Mouse (Mus musculus): ENCODE data around the gene Bdh2.

The Bdh2 gene

DNA sequence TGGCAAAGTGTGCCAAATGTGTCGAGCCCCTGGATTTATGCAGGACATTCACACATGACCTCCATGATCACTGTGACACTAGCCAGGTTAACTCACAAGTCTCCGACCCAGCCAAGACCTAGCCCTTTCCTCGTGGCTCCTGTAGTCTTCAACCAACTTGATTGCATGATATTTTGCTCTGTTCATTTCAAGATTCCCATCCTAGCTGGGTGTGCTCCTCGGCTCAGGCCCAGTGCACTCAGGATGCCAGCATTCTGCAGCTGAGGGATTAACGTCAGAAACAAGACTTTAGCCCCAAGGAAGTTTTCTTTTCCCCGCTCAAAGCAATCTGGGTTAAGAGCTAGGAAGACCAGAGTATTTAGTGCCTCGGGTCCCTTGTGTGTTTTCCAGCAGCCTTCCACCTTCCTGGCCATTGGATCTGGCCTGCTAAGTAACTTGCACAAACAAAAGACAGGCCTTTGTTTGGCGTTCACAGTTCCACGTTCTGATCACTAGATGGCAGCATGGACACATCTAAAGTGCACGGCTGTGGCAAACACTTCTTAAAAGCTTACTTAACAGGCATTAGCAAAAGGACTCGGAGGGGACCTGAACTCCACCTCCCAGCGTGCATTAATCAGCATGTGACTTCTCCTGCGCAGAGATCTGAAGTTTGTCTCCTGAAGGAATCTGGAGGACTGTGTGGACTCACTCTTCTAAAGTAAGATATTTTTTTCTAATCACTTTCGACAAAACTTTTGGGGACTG is at the start of gene Bdh2:
Gene Bdh2 (plus strand): TSS at position 553 of the 747 bp plus-strand sequence.
- DNase-seq: peak; percentile 82 to 86

DNA sequence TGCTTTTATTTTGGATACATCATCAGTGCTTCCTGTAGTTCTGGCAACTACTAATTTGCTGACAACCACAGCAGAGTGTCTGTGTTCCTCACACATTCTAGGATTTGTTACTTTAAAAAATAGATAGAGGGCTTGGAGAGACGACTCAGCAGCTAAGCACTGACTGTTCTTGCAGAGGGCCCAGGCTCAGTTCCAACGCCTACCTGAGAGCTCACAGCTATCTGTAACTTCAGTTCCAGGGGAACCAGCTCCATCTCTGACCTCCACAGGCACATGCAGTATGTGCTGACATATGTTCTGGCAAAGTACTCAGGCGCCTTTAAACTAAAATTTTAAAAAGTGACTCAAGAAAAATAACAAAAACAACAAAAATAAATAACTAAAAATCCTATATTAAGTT is 49.0 kb upstream of the Bdh2 start:
- no peak for DNase-seq

DNA sequence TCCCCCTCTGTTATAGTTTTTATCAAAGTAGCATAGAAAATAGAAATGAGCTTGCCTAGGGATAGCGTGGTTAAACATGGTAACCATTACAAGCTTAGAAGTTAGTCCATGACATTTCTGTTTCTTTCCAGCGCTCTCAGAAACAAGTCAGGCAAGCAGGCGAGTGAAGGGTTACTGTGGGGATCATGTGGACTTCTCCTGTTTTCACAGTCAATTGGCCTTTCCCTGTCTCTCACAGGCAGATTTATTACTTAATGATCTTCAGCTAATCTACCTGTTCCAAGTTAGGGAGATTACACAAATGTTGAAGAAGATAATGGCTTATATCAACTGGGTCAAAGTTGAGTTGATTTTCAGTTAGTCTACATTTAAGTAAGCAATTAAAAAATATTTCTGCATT is 48.6 kb upstream of the Bdh2 start:
- DNase-seq: no peak

DNA sequence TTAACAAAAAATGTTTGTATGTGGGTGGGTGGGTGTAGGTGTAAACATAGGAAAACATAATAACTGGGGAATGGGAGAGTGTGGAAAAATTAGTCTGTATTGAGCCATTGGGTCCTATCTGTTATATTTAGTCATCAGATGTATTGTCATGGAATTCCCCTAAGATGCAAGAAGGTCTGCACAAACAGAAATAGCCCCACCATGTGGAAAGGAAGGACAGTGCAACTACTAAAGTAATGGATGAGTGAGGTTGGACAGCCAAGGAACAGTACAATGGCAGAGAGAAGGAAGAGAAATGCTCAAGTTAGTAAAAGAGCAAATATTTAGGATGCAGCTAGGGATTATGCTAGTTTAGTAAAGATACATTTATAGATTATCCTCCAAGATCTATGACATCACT is 35.3 kb upstream of the Bdh2 start:
- DNase-seq: no peak

DNA sequence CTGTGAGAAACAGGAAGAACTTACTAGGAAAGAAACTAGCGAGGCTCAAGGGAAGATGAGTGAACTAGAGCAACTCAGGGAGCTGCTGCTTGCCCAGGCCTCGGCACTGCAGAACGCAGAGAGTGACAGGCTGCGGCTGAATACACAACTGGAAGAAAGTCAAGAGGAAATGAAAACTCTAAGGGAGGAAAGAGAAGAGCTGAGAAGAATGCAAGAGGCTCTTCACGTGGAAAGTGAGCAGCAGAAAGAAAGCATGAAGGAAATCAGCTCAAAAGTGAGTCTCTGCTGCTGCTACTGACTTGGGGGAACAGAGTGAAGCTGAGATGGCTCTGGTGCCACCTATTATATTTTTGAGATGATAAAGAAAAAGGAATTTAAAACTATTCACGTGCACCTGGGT is 34.2 kb upstream of the Bdh2 start:
- no peak for DNase-seq

DNA sequence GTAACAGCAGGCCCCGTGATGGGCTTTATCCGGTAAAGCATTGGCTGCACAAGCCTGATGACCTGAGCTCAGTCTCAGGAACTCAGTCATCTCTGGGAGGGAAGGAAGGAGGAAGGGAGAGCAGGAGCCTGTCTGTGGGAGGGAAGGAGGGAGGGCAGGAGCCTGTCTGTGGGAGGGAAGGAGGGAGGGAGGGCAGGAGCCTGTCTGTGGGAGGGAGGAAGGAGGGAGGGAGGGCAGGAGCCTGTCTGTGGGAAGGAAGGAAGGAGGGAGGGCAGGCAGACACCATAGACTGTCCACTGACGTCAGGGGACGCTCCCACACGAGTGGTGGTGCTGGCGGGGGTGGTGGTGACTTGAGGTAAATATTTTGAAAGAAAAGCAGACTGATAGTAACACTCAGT is 31.9 kb upstream of the Bdh2 start:
- DNase-seq: no peak

DNA sequence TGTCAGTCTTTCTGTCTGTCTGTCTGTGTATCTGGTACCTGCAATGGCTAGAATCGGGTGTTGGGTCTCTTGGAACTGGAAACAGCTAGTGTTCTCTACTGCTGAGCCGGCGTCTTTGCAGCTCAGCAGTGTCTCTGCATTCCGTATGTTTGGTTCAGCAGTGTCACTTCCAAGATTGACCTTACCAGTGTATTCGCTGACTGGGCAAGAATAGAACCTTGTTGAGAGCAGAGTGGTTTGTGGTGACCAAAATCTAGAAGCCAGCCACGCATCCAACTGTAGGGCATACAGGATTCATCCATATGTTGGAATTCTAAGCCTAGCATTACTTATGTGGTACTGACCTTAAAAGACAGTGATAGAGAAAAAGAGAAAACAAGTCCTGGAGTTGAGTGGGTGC is 29.2 kb upstream of the Bdh2 start:
- DNase-seq: no peak

DNA sequence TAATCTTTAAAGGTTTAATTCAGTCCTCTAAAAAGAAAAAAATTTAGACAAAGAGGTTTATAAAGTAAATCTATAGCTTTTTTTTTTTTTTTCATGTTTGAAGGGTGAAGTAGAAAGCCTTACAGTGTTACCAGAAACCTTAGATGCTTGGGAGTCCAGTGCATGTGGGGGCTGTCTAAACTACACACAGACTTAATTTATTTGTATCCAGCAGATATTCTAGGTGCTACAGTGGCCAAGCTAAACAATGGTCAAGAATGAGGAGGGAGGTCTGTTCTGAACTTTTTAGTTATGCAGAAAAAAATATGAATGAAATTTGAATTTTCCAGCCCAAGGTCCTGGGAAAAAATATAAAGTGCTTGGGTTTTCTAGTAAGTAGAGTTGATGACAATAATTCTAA is 26.2 kb upstream of the Bdh2 start:
- no peak for DNase-seq

DNA sequence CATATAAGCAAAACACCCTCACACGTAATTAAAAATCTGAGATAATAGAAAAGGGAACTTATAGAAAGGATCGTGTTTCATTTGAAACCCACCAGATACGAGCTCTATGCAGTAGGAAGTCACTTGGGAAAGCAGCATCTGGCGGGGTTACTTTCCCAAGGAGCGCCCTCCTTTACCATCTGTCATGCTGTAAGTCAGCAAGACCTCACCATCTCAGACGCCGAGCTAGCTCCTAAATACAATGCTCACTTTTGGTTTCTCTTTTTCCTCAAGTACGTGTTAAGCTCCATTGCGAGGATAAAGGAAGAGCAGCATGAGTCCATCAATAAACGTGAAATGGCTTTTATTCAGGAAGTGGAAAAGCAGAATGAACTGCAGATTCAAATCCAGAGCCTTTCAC is 22.1 kb upstream of the Bdh2 start:
- no peak for DNase-seq

DNA sequence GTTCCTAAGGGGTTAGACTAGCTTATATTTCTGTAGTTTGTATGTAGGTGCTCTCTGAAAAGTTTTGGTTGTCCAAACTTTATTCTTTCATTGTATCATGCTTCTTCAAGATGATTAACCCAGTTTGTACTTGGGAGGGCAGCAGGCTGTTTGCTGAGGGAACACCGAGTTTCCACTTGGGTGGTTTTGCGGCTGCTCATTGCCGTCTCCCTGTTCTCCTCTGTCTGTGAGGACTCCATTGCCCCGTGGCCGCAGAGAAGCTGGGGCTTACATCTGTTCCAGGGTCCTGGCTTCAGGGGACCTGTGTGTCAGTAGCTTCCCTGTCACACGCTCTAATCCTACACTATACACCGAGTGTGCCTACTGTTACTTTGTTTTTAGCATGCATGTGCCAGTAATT is 20.8 kb upstream of the Bdh2 start:
- no peak for DNase-seq

DNA sequence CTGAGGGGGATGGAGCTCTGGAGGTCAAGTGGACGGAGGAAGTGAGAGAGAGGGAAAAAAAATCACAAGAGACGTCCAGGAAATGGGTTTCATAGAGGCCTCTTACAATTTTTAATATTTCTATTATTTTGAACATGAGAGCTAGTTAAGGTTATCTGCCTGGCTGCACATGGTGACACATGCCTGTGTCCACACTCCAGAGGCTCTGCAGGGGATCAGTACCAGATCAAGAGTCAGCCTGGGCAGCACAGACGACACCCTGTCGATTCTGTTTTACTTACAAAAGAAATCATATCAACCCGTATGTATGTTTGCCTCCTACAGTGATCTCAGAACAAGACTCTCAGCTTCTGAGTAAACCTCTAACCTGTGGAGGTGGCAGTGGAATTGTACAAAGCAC is 12.4 kb upstream of the Bdh2 start:
- no peak for DNase-seq

DNA sequence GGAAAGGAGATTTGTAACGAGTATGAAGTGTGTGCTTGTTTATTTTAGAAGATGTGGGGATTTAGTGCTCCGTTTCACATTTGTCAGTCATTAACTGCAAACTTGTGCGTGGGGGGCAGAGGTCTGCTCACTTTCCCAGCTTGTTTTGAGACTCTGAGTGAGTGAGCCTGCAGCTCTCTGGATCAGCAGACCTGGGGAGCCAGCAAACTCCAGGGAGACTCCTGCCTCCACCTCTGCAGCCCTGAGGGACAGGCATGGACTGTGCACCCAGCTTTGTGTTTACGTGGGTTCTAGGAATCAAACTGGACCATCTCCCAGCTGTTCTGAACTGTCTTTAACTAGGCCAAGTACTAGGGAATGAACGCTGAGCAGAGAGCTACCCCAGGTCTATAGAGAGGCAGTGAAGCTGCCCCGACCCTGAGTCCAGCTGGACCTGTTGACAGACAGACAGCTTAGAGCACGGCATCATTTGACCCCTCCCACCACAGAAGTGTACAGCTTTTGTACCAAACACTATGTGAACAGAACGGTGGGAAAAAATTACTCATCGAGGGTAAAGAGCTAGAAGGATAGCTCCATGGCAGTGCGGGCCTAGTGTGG is 11.5 kb upstream of the Bdh2 start:
- DNase-seq: no peak

DNA sequence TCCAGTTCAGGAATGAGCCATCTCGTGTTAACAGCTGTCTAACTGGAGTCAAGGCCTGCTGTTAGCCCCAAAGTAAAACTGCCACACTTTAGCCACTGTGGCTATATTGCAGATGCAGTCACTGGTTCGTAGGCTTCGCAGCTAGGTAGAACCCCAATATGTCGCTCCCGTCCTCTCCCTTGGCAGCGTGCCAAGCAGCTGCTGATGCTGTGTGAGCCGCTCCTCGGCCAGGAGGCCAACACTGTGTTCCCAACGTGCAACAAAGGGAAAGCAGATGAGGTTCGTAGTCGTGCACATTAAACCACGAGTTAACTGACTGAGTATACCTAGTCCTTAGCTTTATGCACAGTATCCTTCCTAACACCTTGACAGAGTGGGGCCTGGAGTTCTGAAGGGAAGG is 8.4 kb upstream of the Bdh2 start:
- no peak for DNase-seq

DNA sequence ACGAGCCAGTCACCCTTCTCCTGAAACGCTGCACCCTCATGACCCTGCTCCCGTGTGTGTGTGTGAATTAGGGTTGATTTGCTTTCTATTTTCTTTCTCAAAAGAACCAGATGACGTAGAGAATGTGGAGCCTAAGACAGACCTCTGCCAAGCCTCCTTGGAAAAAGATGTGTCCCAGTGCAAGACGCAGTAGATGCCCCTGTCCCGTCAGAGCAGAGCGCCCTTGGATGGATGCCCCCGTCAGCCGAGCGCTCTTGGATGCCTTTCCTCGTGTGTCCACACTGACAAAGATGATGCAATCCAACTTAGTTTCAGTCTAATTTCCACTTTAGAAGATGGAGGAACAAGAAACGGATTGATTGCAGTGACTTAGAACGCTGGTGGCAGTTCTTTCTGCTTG is 8.0 kb upstream of the Bdh2 start:
- DNase-seq: no peak

DNA sequence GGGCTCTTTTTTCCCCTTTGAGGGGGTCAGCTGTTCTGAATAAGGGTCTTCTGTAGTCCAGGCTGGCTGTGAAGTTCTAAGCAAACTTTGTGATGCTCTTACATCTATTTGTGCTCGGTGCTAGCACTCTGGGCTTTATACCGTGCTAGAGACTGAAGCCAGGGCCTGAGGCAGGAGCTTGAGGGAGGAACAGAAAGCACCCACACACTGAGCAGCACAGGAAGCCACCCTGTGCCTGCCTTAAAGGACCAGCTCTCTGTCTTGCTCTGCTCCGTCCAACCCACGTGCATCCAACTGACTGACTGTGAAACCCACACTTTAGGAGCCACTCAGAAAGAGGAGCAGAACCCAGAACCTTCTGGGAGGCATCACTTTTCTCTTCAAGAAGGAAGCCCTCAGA is 861 bp upstream of the Bdh2 start:
- no peak for DNase-seq

DNA sequence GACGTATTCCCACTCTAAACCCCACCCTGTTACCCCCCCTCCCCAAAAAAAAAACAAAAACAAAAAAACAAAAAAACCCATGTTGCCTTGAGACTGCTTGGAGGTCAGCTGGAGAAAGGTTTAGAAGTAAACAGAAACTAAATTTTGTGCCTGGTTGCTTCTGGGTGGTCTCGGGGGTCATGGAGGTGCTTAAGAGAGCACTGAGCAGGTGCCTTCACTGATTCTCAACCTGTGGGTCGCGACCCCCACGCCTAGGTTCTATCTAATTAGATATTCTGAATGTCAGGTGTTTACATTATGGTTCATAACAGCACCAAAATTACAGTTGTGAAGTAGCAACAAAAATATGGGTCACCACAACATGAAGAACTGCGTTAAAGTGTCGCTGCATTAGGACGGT is 680 bp downstream of the Bdh2 start:
- no peak for DNase-seq

DNA sequence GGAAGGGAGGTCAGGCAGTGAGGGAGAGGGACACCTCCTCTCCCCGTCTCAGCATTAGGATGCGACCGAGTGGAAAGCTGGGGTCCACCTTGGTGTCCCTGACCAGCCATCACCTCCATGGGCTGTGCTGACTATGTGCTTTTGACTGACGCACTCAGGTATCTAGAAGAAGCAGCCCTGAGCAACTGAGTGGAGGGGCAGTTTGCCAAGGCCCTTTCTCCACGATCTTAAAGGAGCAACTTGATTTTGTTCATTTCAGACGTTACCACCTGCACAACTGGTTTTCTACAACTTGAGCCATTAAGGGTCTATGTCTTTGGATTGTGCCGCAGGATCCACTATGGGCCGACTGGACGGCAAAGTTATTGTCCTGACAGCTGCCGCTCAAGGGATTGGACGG is 4.2 kb downstream of the Bdh2 start:
- peak in 1 of 2 experiments; percentile 39 for DNase-seq

DNA sequence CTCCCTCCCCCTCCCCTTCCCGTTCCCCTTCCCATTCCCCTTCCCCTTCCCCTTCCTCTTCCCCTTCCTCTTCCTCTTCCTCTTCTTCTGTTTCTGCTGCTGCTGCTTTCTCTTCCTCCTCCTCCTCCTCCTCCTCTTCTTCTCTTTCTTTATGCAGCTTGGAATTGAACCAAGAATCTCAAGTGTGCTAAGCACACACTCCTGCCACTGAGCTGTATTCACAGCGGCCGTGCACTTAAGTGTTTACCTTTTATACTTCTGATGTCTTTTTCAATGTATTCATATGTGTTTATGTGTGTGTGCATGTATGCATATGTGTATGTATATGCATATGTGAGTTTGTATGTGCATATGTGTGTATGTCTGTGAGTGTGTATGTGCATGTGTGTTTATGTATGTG is 4.8 kb downstream of the Bdh2 start:
- no peak for DNase-seq

DNA sequence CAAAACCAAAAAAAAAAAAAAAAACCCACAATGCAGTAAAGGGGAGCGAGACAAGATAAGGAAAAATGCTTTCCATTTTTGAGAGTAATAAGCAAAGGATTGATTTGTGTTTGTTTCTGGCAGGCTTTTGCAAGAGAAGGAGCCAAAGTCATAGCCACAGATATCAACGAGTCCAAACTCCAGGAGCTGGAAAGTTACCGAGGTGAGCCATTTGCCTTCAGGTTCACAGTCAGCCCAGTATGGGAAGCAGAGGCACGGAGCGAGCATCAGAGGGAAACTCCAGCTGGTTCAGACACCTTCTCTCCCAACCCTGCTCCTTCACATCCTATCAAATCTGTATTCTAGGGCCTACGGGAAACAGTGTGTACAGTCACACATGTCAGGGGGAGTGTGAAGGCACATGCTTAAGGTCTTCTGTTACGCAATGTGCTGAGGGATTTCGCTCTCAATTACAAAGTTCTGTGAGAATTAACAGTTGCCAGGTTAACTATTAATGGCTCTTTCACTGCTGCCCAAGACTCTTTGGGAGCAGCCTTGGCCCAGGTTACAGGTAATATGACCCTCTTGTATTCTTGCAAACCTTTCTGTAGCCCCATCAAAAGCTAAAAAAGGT is 7.2 kb downstream of the Bdh2 start:
- DNase-seq: no peak

DNA sequence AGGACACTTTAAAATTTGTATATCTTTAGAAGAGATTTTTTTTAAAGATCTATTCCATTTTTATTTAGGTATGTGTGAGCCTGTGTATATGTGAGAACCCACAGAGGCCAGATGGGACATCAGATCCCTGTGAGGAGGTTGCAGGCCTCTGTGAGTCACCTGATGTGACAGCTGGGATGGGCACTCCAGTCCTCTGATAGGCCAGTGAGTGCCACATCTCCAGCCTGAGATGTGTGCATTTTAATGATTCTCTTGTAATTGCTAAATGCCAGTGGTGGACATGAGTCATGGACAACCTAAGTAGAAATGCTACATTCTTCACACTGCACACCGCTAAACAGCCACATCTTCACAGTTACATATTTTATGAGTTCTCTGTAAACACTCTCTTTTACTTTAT is 8.1 kb downstream of the Bdh2 start:
- no peak for DNase-seq

DNA sequence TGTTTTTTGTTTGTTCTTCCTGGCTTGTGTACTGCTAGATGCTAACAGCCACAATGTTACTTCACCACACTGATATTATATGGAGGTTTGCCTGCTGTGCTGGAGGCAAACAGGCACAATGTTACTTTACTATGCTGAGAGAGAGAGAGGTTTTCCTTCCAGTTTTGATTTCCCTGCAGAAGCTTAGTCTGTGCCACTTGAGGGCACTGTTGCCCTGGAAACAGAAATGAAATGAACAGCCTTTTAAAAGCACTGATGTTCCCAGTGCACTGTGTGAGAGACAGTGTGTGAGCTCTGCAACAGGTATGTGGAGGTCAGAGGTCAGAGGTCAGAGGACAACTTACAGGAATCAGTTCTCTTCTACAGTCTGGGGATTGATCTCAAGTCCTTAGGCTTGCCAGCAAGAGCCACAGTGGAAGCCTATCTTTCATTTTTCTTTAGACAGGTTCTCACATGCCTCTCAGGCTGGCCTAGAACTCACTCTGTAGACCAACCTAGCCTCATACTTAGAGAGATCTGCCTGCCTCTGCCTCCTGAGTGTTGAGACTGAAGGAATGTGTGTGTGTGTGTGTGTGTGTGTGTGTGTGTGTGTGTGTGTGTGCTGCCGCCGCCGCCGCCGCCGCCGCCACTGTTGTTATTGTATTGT is 9.4 kb downstream of the Bdh2 start:
- peak in 1 of 2 experiments; percentile 62 for DNase-seq

DNA sequence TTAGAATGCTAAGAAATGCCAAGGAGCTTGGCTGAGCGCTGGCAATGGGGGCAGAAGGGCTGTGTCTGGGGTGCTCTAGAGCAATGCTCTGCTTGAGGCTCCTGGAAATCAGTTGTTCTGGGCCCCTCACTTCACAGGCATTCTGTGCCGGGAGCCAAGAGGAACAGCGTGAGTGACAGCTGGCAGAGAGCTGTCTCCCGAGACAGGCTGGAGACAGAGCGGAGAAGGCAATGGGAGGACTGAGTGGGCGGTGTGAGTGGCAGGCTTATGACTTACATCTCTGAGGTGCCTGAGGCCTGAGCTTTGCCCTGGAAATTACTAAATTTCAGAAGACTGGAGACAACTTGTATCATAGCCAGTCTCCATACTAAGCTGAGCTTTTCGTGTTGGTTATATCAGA is 12.7 kb downstream of the Bdh2 start:
- DNase-seq: no peak

DNA sequence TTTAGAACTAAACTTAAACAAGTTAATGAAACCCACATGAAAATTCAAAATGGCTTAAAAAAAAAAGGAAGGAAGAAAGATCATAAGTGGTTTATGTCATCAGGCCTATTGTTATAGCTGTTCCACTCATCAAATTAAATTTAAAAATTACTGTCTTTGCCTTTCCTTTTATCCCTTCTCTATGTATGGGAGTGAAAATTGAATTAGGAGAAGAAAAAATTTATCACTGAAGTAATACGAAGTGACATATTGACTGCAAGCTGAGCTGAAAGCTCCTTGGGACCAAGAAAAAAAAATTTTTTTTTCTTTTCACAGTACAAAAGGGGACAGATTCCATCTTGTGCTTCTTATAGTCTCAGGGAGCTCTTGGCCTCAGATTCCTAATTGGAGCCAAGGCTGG is 14.5 kb downstream of the Bdh2 start:
- no peak for DNase-seq

DNA sequence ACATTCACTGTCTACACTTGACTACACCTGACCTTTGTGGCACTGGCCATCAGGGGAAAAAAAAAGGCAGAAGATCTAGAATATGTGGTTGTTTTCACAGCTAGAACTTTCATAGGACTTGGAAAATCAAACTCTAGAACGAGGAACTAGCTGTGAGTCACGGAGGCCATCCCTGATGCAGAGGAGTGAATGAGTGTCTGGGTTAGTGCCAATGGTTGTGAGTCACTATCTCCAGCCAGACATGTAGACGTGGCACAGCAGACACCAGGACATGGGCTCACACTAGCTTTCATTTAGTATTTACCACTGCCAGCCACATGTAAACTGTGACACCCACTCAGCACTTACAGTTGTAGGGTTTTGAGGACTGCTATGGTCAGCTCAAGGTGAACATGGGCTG is 17.5 kb downstream of the Bdh2 start:
- no peak for DNase-seq

All from lung, postnatal 4 days (tissue).